Mouse (Mus musculus) left cerebral cortex, postnatal 25 days (tissue): Measurements from ENCODE around the gene Fmnl3. TPM values are rescaled to one million over a fixed set of nuclear protein-coding genes. Genes with fewer than 3 reads are reported as not detected.
A peak's percentile ranks its signal among the peaks of the same experiment; 100 is the strongest.

Source experiments
- DNase-seq, 2 experiments: peaks; one replicate each; pipeline ENCODE4 v3.0.0; 2022; ENCODE audit warnings: low spot score in 2 of 2, mixed read lengths in 1 of 2
- intact Hi-C: fragments of 180-260 bp; cut with DNase I; formaldehyde crosslinking; loops from one replicate; pipeline ENCODE4 v1.15.1; 2025
- total RNA-seq, 2 experiments: library from RNA; stranded (reverse); gene quantifications; 2 replicates each; pipeline ENCODE4 v1.2.3; 2021

The Fmnl3 gene
- total RNA-seq, result 10 to 100 TPM in 1 of 2 experiments, 1 to 10 TPM in 1; 9.5 to 10.7 TPM

DNA sequence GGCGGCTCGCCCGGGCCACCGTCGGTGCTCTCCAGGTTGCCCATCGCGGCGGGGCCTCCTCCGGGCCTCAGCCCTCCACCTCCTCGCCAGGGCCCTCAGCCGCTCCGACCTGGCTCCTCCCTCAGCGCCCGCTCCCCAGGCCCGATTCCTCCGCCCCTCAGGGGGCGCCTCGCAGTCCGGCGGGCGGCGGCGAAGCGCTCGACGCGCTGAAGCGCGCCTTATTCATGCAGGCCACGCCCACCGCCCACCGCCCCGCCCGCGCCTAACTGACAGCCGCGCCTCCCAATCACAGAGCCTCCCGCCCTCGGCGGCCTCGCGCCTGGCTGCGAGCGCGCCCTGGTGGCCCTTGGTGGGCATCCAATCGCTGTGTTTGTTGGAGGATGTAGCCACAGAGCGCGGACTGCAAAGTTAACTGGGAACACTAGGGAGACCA, at the start of gene Fmnl3:
Fmnl3 (minus strand) TSS at position 224 of the 433 bp plus-strand sequence.
- peak; percentile 95 to 97 for DNase-seq
- intact Hi-C loops, result loop anchor here (2.0 kb wide), 2 partner anchors 37 to 53 kb away; no protein-coding TSS in a partner anchor

DNA sequence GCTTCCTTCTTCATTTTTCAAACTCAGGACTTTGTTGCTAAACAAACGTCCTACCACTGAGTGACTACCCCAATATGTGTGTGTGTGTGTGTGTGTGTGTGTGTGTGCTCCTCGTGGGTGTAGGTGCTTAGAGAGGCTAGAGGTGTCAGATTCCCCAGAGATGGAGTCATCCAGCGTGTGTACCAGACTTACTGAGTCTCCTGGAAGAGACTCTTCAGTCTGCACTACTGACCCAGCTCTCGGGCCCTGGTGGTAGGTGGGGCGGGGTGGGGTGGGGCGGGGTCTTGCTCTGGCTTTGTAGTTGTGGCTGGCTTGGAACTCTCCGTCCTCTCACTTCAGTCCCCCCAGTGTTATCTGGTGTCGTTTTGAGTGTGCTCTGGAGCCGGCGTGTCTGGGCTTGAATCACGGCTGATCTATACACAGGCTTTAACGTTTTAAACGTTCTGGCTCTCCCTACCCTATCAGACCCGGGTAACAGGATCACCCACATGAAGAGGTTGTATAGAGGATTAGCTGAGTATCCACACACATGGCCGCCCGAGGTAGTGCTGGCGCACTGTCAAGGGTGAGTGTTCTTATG, 47.5 kb upstream of the Fmnl3 start:
- DNase-seq, result no peak
- intact Hi-C loops, result loop anchor here (10.0 kb wide), 2 partner anchors 257 to 487 kb away; partner anchors contain the start of gene Asic1

DNA sequence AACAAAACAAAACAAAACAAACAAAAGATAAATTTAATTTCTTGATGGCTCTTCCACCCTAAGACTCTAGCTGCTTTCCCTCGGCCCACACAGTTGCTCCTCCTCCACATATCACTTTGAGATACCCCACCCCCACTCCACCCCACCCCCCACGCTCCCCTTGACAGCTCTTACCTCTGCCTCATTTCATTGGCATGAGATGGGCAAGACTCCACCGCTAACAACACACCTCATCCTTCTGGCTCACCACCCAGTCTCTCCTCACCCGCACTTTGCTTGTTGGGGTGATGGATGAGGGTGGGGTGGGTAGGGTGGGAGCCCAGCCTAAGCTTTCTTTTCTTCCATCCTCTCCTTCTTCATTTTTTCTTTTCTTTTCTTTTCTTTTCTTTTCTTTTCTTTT, 46.7 kb upstream of the Fmnl3 start:
- no peak for DNase-seq
- intact Hi-C loops, result loop anchor here (1.0 to 10.0 kb wide), 3 partner anchors 52 to 488 kb away; partner anchors contain the start of gene Asic1

DNA sequence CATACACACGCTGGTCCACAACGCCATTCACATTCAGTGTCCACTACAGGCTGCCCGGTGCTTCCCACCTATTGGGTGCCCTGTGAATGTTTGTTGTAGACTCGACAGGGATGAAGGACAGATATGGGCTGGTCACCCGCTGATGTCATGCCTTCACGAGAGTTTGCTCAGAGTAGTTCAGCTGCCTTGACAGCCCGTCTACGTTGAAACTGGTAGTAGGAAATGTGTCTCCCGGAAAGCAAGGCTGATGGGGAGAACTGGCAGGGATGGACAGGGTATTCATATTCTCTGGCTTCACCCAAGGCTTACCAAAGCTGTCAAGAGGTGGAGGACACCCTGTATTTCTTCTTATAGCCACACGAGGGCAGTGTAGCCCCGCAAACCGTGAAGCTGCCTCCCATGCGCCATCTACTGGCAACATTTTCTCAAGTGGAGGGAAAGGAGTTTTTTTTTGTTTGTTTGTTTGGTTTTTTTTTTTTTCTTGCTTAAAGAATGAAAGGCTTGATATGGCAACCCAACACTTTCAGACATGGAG, 46.1 kb upstream of the Fmnl3 start:
- intact Hi-C loops, result loop anchor here (1.0 to 10.0 kb wide), 3 partner anchors 53 to 488 kb away; partner anchors contain the start of gene Asic1
- DNase-seq, result peak; percentile 84

DNA sequence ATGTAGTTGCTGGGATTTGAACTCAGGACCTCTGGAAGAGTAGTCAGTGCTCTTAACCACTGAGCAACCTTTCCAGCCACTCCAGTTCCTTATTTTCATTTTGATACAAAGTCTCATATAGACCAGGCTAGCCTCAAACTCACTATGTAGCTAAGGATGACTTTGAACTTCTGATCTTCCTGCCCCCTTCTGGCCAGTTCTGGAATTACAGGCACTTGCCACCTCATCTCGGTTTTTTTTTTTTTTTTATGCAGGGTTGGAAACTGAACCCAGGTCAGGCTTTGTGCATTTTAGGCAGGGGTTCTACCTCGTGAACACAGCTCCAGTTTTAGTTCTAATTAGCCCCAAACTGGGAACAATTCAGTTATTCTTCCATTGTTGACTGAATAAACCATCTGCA, 45.5 kb upstream of the Fmnl3 start:
- DNase-seq, result peak; percentile 33 to 43
- intact Hi-C loops, result loop anchor here (1.0 to 10.0 kb wide), 3 partner anchors 54 to 489 kb away; partner anchors contain the start of gene Asic1

DNA sequence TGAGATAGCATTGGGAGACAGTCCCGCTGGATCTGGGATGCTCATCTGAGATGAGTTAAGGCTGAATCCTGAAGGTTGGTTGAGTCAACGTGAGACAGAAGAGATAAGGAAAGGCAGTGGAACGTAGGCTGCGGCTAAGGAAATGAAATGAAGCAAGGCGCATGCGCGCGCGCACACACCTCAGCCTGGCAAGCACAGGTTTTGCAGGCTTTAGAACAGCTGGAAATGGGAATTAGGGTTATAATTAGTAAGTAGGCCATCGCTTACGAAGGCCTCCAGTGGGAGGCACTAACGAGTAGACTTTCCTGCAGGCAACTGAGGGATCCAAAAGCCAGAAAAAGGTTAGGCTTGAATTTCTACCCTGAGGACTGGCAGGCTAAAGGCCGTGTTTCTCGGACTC, 41.5 kb upstream of the Fmnl3 start:
- intact Hi-C loops, result loop anchor here (10.0 kb wide), 2 partner anchors 263 to 493 kb away; partner anchors contain the start of gene Asic1

DNA sequence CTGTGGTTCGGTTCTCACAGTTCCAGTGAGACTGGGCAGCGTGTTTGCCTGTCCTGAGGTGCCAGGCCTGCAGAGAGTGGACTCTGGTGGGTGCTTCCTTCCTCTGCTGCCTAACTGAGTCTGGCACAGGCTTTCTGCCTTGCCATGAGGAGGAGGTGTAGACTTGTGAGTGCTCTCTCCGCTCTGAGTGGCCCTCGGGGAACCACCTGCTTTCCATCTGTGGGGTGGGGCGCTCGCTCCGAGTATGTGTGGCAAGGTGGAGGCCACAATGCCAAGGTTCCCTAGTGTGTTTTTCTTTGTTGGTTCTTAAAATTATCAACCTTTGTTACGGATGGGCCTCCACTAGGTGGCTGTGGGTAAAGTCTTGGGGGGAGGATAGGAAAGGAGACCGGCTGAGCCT, 38.6 kb upstream of the Fmnl3 start:
- DNase-seq, result no peak
- intact Hi-C loops, result no loop called here

More for the DNA sequence above, 41.5 kb upstream of the Fmnl3 start:
- peak; percentile 21 to 51 for DNase-seq

DNA sequence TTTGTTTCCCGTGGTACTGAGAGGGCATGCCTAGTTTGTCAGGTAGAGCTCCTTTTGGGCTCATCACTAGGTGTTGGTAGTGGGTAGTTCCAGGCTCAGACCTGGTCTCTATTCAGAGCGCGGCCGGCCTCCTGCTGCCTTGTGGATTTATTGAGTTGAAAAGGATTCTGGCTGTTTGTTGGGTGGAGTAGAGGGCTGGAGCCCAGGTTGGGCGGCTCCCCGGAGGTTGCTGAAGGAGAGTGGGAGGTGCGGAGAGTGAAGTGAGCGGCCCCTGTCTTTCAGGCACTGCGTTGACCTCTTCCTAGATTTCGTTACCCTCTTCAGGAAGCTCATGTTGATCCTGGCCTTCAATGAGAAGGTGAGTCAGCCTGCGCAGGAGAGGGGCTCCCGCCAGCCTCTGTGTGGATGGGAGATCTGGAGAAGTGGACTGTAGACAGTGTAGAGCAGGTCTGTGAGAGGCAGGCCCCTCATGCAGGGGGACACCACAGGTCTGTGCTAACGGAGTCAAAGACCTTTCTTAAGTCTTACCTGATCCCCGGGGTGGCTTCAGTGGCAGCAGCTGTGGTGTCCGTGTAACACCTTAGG, 36.8 kb upstream of the Fmnl3 start:
- intact Hi-C loops, result no loop called here

DNA sequence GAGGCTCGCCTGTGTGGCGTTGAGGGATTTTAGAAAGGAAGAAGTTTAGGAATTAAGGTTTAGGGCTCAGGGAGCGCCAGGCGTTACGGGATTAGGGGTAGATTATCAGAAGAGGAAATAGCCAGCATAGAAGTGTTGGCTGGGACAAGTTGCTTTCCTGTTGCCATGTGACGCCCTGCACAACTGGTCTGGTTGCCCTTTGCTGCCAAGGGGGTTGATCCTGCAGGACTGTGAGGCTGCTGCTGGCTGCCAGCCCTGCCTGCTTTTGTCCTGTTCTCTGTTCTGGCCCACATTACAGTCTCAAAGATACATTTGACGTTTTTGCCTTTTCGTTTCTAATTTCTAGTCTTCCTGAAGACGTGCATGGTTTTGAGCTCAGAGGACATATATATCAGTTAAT, 34.9 kb upstream of the Fmnl3 start:
- DNase-seq, result no peak
- intact Hi-C loops, result no loop called here

More for the DNA sequence above, 36.8 kb upstream of the Fmnl3 start:
- no peak for DNase-seq

DNA sequence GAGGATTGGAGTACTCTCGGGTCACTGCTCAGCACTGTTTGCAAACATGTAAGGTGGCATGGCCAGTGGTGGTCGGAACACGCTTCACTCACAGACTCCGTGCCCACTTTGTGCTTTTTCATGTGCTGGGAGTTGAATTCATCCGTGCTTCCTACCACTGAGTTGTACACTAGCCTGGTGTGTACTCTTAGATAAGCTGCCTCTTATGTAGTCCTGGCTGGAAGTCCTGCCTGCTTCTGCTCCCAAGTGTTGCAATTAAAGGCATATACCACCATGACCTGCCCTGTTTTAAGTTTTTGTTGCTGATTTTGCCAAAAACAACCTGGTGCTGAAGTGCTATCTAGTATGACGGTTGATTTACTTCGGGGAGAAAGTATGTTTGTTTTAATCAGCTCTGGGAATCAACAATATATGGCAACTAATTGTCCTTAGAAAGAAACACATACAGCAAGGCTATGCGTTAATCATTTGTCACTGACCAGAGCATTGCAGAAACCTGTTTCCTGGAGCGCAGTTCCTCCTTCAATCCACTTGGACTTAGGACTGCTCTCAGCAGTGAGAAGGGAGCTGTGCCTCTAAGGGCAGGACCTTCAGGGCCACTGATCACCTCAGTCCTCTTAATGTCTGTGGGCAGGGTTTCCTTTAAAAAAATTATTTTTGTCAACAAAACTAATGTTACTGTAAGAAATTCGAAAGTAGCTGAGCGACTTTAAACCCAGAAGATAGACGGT, 33.0 kb upstream of the Fmnl3 start:
- DNase-seq, result no peak
- intact Hi-C loops, result no loop called here

DNA sequence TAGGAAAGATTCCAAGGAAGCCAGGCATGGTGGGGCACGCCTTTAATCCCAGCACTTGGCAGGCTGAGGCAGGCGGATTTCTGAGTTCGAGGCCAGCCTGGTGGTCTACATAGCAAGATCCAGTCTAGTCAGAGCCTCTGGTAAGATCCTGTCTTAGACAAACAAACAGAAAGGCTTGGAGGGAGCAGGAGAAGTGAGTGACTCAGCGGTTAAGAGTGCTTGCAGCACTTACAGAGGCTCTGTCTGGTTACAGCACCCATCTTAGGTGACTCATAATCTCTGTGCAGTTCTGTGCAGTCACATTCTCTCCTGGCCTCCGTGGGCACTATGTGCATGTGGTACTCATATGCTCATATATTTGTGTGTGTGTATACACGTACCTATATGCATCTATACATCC, 30.3 kb upstream of the Fmnl3 start:
- peak in 1 of 2 experiments; percentile 42 for DNase-seq
- intact Hi-C loops, result no loop called here

DNA sequence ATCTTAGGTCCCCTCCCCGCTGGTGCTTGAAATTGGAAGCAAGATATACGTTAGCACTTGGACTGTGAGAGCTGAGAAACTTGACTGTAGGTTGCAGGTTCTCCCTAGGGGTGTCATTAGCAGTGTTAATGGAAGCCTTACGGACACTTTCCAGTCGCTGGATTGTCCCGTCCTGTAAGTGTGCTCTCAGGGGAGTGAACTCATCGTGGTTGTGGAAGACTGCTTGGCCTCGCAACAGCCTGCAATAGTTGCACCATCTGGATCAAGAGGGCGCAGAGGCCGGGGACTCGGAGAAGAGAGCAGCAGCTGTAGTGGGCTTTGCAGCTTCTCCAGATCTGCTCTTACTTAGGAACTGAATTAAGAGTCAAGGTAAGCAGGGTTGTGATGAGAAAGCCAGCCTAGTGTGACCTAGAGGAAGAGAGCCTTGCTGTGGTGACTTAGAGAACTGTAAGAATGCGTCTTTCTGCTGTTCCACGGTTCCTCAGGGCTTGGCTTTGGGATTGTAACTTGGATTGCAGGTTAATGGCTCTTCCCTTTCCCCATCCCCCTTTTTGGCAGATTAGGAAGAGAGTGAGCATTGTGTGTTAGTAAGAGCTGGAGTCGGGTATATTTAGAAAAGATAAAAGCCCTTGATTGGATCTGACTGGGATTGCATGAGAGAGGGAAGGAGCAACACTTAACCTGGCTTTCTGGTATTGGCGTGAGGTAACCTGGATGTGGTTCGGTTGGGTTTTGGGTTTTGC, 29.4 kb upstream of the Fmnl3 start:
- intact Hi-C loops, result no loop called here
- no peak for DNase-seq

DNA sequence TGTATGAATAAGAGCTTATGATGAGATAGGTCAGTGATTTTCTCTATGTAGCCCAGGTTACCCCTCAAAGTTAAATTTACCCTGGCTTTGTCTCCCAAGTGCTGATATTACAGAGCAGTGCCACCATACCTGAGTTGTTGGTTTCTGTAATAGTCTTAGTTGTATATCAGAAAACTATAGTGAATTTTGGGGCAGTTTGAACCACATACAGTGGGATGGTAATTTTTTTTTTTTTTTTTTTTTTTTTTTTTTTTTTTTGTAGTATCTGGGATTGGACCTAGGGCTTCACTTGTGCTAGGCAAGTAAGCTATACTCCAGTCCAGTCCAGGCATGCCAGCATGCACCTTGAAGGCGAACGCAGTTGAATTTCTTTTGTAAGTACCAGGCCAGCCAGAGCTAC, 27.3 kb upstream of the Fmnl3 start:
- intact Hi-C loops, result no loop called here
- no peak for DNase-seq

DNA sequence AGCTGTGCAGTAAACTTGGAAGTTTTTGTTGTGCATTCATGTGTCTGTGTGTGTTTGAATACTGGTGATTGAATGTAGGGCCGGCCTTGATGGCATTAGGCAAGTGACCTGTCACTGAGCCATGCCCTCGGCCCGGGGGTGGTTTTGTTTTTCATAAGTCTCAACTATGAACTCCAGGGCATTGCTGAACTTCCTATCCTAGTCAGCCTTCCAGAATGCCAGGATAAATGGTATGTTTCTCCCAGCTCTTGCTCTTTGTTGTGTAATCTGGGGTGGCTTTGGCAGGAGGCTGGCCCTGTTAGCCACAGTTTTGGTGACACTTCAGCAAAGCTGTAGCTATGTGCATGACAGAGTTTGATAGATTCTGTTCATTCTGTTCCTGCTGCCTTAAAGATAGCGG, 26.6 kb upstream of the Fmnl3 start:
- intact Hi-C loops, result no loop called here

DNA sequence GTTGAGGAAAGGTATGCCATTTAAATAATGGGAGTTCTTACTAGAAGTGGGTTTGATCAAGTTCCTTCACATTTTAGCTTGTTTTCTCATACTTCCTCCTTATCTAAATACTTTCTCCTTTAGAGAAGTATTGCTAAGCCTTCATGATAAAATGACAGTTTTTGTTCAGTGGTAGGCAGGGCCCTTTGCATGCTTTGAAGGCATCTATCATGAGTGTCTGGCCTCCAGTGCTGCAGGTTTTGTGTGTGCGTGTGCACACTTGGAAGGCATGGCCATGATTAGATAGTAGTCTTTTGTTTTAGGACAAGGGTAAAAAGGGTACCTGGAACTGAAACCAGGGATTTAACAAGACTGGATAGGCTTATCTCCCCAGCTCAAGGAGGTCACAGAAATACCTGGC, 26.2 kb upstream of the Fmnl3 start:
- intact Hi-C loops, result no loop called here
- no peak for DNase-seq

More for the DNA sequence above, 26.6 kb upstream of the Fmnl3 start:
- DNase-seq, result no peak

DNA sequence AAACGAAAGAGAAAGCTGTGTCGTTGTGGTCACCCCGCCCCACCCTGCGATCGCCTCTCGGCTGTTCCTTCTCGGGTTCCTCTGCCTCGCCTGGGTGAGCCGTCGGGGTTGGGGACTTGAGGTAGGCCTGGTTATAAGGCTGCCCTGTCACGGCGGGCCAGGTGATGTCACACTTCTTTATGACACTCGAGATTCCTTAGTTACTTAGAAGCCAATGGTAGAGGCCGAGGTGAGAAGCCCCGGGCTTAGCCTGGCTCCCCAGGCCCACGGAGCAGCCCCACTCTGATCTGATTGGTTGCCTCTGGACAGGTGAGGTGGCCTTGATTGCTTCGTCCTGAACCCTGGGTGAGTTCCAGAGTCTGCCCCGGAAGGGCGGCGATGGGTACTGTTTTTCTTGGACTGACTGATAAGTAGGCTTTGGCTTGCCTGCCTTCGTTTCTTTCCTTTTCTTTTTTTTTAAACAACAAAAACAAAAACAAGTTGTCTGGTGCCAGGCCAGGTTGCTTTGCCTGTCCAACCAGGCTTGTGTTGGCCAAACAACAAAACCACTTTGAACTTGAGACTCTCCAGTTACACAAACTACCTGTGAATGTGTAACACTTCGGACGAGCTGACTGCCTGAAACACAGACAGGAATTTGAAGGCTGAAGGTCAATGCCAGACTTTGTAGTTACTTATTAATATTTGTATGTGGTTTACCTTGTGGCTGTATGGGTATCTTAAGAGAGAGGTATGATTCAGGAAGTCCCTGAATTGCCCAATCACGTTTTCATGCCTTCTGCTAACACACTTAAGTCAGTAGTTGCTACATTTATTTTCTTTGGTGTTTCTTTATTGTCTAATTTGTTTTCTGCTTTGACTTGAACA, 23.3 kb upstream of the Fmnl3 start:
- intact Hi-C loops, result no loop called here
- no peak for DNase-seq

DNA sequence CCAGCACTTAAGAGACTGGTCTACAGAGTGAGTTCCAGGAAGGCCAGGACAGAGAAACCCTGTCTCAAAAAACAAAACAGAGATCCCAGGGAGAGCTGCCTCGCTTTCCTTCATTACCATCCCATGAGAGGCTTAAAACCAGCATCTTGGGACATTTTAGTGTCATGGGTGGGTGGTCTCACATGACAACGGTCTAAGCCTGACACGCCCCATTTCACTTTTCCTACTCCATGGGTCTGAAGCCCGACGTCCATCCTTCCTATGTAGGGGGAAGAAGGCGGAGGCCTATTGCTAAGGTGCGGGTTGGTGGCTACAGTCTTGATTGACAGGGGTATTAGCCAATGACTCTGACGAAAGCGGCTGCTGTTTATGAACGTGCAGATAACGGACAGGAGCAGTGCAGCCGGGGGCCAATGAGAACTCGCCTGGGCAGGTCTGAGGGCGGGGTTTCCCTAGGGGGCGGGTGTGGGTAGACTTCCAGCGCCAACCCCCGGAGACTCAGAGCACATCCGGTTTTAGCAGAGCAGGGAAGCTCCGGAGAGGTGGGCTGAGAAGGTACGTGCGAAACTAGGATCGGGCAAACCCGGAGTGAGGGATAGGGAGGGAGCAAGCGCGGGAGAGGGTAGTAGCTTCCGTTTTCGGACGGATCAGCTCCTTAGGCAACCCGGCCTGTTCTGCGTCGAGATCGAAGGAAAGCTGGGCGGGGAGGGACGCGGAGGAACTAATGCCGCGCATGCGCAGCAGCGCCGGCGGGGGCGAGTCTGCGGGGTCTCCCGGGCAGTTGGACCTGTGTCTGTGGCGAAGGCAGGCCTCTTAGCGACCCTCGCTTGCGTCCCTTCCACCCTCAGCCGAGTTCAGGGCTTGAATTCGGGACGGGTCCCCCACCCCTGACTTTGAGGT, 22.5 kb upstream of the Fmnl3 start, which contains the start of gene Tmbim6:
Tmbim6 (plus strand) TSS at position 397 of the 900 bp plus-strand sequence.
- intact Hi-C loops, result no loop called here
- DNase-seq, result peak; percentile 99 to 100

DNA sequence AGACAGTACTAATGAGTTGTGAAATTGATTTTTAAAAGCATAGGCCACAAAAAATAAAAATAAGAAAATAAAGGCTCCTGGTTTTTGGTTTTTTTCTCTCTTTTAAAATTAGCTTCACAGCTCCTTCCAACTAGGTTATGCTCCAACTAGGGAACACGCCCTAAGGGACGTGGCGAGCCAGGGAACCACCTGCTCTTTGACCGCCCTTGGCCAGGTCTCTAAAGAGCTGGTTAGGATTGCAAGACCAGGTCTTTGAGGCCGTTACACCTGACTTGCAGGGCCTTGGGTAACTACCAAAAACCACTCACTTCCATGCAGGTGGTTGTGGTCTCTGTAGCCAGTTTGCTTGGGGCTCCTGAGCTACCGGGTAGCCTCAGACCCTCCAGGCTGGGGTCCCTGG, 21.7 kb upstream of the Fmnl3 start:
- DNase-seq, result no peak

More for the DNA sequence above, 21.7 kb upstream of the Fmnl3 start:
- intact Hi-C loops, result no loop called here
